Mouse (Mus musculus) B cell, adult 2 months (primary cell): ENCODE measurements around the gene Elf4.

Experiments used
- DNase-seq, 2 experiments: peaks; one replicate each; pipeline ENCODE4 v3.0.0; 2022

Elf4 gene

DNA sequence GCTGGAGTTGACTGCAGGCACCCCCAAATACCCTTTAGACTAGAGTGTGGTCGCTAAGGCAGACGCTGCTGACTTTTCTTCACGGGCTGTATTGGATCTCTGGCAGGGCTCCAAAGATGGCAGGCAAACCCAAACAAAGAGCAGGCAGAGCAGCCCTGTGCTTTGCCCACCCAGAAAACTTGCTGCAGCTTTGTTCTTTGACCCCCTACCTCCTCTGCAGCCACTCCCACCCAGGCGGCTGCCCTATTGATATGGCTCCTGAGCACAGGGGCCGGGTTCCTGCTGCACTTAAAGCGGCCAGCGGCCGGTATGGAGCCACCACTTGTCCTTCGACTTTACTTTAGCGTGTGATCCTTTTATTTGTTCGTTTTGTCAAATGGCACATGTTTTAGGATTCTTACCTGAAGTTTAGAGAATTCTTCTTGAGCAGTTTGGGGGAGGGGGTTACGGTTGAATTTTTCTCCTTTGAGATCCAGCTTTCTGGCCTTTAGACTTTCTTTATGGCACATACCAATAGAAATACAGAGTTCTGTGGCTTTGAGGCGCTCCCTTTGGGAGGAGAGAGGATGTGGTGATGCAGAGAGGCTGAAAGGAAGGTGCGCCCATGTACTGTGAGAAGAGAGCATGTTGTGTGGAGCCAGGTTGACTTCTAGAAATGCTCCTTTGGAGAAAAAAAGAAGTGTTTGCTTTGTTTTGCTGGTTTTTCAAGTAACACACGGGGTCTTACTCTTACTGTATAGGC is 96.9 kb downstream of the Elf4 start:
- DNase-seq, result no peak
